ENCODE assay signal across 8 mouse cellular contexts in the genomic region with DNA sequence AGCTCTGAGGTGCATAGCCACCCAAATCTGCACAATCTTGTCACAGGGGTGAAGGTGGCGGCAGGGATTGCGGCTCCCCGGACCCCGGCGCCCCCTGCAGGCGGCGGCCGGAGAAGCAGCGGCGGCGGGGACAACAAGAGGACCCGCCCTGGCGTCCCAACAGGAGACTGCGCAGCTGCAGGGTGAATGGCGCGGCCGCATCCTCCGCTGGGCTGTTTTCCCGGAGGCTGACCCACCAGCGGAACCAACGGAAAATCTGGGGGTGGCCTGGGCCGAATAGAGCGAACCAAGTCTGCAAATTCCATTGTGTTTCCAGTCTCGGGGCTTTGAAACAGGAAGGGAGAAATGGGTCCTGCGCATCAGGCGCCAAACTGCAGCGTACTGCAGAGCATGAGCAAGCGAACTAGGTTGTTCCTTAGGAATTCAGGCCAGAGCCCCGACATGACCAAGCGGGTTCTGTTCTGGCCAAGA. TPM values are rescaled to one million over a fixed set of nuclear protein-coding genes. Genes with fewer than 3 reads are reported as not detected.
DNase-seq lines count a peak whose midpoint lies in the region; ATAC-seq lines count a peak whose summit lies in the region.

No protein-coding gene starts in this region.

- H3K4me1 ChIP-seq in embryonic facial prominence, embryonic 10.5 days = peaks cover 6% of the 10 kb centered on the region
- H3K4me1 ChIP-seq in midbrain, embryonic 11.5 days (ENCODE audit: control insufficient read depth, insufficient read depth, low read length) = 0 out of 2 replicates have a peak, but pooled peaks cover 3% of the 10 kb centered on the region

- no peaks in the 10 kb centered on the region for H3K9me3 ChIP-seq in embryonic facial prominence, embryonic 10.5 days
- H3K9me3 ChIP-seq in midbrain, embryonic 11.5 days (ENCODE audit: control insufficient read depth, low read length) = no peaks in the 10 kb centered on the region

- peak overlapping the region; percentile 74 for H3K9ac ChIP-seq in midbrain, embryonic 11.5 days (ENCODE audit: low read length)

- peak; percentile 96 for ATAC-seq in granulocyte monocyte progenitor cell, adult 5-6 weeks (replicated peaks; ENCODE audit: poor library complexity, severe bottlenecking)
- peak; percentile 94 for ATAC-seq in midbrain, embryonic 11.5 days (ENCODE audit: low FRiP score)

- intact Hi-C loops in left cerebral cortex, postnatal 4 days (cut with DNase I) = loop anchor here (5.0 kb wide), 1 partner anchor 51 kb away; a partner anchor contains a TSS

- peak overlapping the region; percentile 91 for H3K27ac ChIP-seq in embryonic facial prominence, embryonic 10.5 days (replicated peaks)
- peak overlapping the region; percentile 58; the same call in 1 of the 2 replicates for H3K27ac ChIP-seq in midbrain, embryonic 11.5 days (ENCODE audit: low read depth, low read length)

- H3K27me3 ChIP-seq in embryonic facial prominence, embryonic 10.5 days (replicated peaks; ENCODE audit: low read depth, poor library complexity, severe bottlenecking) = peaks cover 18% of the 10 kb centered on the region
- H3K27me3 ChIP-seq in midbrain, embryonic 11.5 days (ENCODE audit: control insufficient read depth, insufficient read depth, low read length) = no peaks in the 10 kb centered on the region

- peak overlapping the region; percentile 58 for H3K4me2 ChIP-seq in midbrain, embryonic 11.5 days

- H3K4me3 ChIP-seq in embryonic facial prominence, embryonic 10.5 days = peak overlapping the region; percentile 62
- peak overlapping the region; percentile 40 for H3K4me3 ChIP-seq in midbrain, embryonic 11.5 days (ENCODE audit: low read depth, low read length)

- H3K36me3 ChIP-seq in embryonic facial prominence, embryonic 10.5 days (replicated peaks) = no peaks in the 10 kb centered on the region
- H3K36me3 ChIP-seq in midbrain, embryonic 11.5 days (ENCODE audit: control insufficient read depth, insufficient read depth, low read length) = no peaks in the 10 kb centered on the region

- under 1% methylated on average over 30 of the region's 30 CpGs for WGBS in embryonic facial prominence, embryonic 10.5 days
- WGBS in midbrain, embryonic 11.5 days = under 1% methylated on average over 30 of the region's 30 CpGs

- DNase-seq in adrenal gland, postnatal 14 days = peak; percentile 96
- peak; percentile 95 for DNase-seq in embryonic facial prominence, embryonic 10.5 days (ENCODE audit: low spot score)
- DNase-seq in kidney, adult 11 months = peak; percentile 89
- peak; percentile 93 for DNase-seq in left cerebral cortex, postnatal 4 days
- peak; percentile 100 for DNase-seq in midbrain, embryonic 11.5 days (ENCODE audit: low spot score, missing footprints)
- DNase-seq in right cerebral cortex, postnatal 4 days = peak; percentile 96
- DNase-seq in yolk sac, embryonic 10.5 days (ENCODE audit: low spot score) = peak; percentile 85

RNA-seq across cellular contexts. Expression of a gene that starts 8.1 kb away (rescaled TPM):
- 19.8 and 38.2 TPM in 2 replicates for total RNA-seq in adrenal gland, postnatal 14 days (2021)
- 7.7 and 8.4 TPM in 2 replicates for polyA plus RNA-seq in embryonic facial prominence, embryonic 10.5 days (2016; fragmentation: Nextera tagmentation; extraction: Ambion mirVana)
- 213 and 215 TPM in 2 replicates for total RNA-seq in granulocyte monocyte progenitor cell, adult 5-6 weeks (2014; fragmentation: Nextera tagmentation)
- total RNA-seq in granulocyte monocyte progenitor cell, adult 5-6 weeks (2017) = 159 and 162 TPM in 2 replicates
- total RNA-seq in left cerebral cortex, postnatal 4 days (2021) = 1 to 10 TPM; 4.7 to 6.0 TPM
- polyA plus RNA-seq in midbrain, embryonic 11.5 days (2014; fragmentation: Nextera tagmentation; extraction: Ambion mirVana) = 5.5 and 6.0 TPM in 2 replicates

RNA-seq across cellular contexts. Expression of a gene that starts 48.9 kb away (rescaled TPM):
- 60.1 and 64.8 TPM in 2 replicates for total RNA-seq in adrenal gland, postnatal 14 days (2021)
- polyA plus RNA-seq in embryonic facial prominence, embryonic 10.5 days (2016; fragmentation: Nextera tagmentation; extraction: Ambion mirVana) = 16.1 and 18.1 TPM in 2 replicates
- total RNA-seq in granulocyte monocyte progenitor cell, adult 5-6 weeks (2014; fragmentation: Nextera tagmentation) = 10.6 and 13.5 TPM in 2 replicates
- total RNA-seq in granulocyte monocyte progenitor cell, adult 5-6 weeks (2017) = 10.8 and 11.6 TPM in 2 replicates
- total RNA-seq in left cerebral cortex, postnatal 4 days (2021) = 100 to 1,000 TPM; 105 to 125 TPM
- polyA plus RNA-seq in midbrain, embryonic 11.5 days (2014; fragmentation: Nextera tagmentation; extraction: Ambion mirVana) = 17.1 and 18.8 TPM in 2 replicates

RNA-seq across cellular contexts. Expression of a gene that starts 49.4 kb away (rescaled TPM):
- 0.71 and 0.96 TPM in 2 replicates for total RNA-seq in adrenal gland, postnatal 14 days (2021)
- not detected in 2 replicates for polyA plus RNA-seq in embryonic facial prominence, embryonic 10.5 days (2016; fragmentation: Nextera tagmentation; extraction: Ambion mirVana)
- not detected in 2 replicates for total RNA-seq in granulocyte monocyte progenitor cell, adult 5-6 weeks (2014; fragmentation: Nextera tagmentation)
- total RNA-seq in granulocyte monocyte progenitor cell, adult 5-6 weeks (2017) = not detected in 2 replicates
- total RNA-seq in left cerebral cortex, postnatal 4 days (2021) = 10 to 100 TPM in 1 of 2 experiments, 1 to 10 TPM in 1; 6.6 to 14.9 TPM
- 0.86 TPM in 1 of 2 replicates, not detected in the other for polyA plus RNA-seq in midbrain, embryonic 11.5 days (2014; fragmentation: Nextera tagmentation; extraction: Ambion mirVana)

Comparison
In these comparisons a context has a peak if more than half of its experiments do, and no peak if none do; other contexts are left out.
1. Peak in every context shown above with its lines: DNase-seq, ATAC-seq, H3K4me3 ChIP-seq and H3K27ac ChIP-seq.